Mouse (Mus musculus) spleen, adult 2 months (tissue): Measurements from ENCODE around the gene Zfp148.

Source experiments
- CTCF ChIP-seq: fragments of 200-500 bp; IDR thresholded peaks from 2 replicates; pipeline ENCODE4 v1.5.1; 2011; ENCODE audit warnings: mild to moderate bottlenecking, inconsistent platforms; ENCODE audit not compliant: insufficient read depth, insufficient read length, insufficient replicate concordance; ENCODE audit errors: extremely low read depth
- POLR2A ChIP-seq: fragments of 200-500 bp; IDR thresholded peaks from 2 replicates; pipeline ENCODE4 v1.6.1; 2011; ENCODE audit warnings: low read depth, low read length, inconsistent platforms

DNA sequence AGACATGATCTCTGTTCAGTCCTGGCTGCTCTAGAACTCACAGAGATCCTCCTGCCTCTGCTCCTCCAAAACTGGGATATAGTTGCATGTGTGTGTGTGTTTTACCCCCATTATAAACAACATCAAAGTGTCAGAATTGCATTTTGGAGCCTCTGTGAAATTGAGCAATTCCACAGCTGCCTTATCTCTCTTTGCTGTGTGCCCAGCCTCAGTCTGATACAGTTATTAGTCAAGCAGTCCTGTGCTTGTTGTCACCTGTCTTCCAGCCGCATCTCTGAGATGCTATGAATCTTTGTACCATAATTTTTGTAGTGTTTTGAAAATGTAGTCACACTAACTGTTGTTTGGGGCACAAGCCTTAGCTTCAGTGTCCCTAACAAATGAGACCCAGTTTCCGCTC, 73.2 kb downstream of the Zfp148 start:
- no peak for TF ChIP-seq POLR2A
- TF ChIP-seq CTCF, result no peak
